Mouse (Mus musculus) splenic B cell, adult 2 months (primary cell): ENCODE data around the gene Krt26.
A peak's percentile ranks its signal among the peaks of the same experiment; 100 is the strongest.

Source experiments
- DNase-seq: peaks from one replicate; pipeline ENCODE4 v3.0.0-alpha.2; 2011; ENCODE audit warnings: low read depth, low spot score
- H3K27me3 ChIP-seq: 2 replicates; pipeline ENCODE4 v1.6.1; 2012; ENCODE audit warnings: mild to moderate bottlenecking, low read length, moderate library complexity, mixed read lengths; ENCODE audit not compliant: control insufficient read depth, poor library complexity, insufficient read depth, severe bottlenecking
- H3K36me3 ChIP-seq: 2 replicates; pipeline ENCODE4 v1.6.1; 2012; ENCODE audit warnings: mild to moderate bottlenecking, low read length, moderate library complexity, mixed read lengths; ENCODE audit not compliant: control insufficient read depth, poor library complexity, insufficient read depth, severe bottlenecking

Krt26 gene

DNA sequence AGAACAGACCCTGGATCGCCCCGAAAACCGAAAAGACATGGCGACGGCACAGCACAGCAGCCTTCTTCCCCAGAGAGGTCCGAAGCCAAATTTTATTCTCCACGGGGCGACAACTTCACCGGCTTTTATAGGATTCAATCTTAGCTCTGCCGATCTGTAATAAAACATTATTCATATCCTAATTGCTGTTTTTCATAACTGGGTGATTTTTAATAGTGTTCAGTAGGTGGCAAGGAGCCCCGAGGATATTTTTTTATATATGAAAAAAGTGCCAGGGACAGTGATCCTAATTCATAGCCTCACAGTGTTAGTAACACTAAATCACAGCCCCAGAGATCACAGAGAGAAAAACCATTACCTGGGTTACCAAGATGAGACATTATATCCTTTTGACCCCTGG is at the start of gene Krt26:
TSS of gene Krt26 (minus strand) at position 101 of the 400 bp plus-strand sequence.
- H3K27me3 ChIP-seq: no peaks in the 10 kb centered on the region
- H3K36me3 ChIP-seq: no peaks in the 10 kb centered on the region
- no peak for DNase-seq

DNA sequence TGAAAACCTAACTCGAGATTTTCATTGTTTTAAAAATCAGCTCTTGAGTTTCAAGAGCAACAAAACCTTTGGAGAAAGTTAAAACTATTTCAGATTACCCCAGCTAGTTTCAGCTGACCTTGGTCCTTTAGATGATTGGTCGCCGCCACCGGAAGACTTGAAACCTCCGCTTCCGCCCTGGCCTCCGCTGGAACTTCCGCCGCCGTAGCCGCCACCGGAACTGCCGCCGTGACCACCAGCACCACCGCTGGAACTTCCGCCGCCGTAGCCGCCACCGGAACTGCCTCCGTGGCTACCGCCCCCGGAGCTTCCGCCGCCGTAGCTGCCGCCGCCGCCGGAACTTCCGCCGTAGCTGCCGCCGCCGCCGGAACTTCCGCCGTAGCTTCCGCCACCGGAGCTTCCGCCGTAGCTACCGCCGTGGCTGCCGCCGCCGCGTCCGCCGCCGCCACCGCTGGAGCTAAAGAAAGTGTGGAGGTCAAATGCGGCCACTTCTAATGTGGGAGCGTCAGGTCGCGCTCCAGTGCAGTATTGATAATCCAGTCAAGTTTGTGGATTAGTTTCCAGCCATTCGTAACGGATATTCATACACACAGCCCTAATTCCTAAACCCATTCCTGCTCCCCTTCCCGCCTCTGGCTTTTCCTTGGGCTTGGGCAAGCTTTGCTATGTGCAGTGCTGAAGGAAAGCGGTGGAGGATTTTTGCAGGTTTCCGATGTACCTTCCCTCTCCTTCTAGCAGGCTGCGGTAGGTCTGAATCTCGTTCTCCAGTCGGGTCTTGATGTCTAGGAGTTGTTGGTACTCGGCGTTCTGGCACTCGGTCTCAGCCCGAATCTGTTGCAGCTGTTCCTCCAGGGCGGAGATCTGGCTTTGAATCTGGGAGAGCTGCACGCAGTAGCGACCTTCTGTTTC is 48.3 kb upstream of the Krt26 start:
- peak; percentile 84 for DNase-seq
- Histone ChIP-seq H3K36me3 (no peaks in the 10 kb centered on the region), H3K27me3 (no peaks in the 10 kb centered on the region; the same call in 1 of the 2 replicates)

DNA sequence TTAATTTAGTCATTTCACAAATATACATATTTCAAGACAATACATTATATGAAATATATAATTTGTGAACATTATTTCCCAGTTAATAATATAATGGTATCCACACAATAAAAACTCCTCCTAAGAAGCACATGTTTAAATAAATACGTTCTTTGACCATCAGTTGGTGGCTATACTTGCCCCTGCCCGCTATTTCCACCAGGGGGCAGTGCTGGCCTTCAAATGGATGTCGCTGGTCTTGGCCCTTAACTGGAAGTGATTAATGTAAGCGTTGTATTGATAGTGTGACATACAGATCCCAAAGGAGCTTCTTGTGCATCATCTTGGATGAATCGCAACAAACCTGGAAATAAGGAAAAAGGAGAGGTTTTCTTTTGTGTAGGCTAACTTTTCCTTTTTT is 41.8 kb upstream of the Krt26 start:
- no peaks in the 10 kb centered on the region for H3K36me3 ChIP-seq
- DNase-seq: peak; percentile 83
- H3K27me3 ChIP-seq: no peaks in the 10 kb centered on the region; the same call in 1 of the 2 replicates

DNA sequence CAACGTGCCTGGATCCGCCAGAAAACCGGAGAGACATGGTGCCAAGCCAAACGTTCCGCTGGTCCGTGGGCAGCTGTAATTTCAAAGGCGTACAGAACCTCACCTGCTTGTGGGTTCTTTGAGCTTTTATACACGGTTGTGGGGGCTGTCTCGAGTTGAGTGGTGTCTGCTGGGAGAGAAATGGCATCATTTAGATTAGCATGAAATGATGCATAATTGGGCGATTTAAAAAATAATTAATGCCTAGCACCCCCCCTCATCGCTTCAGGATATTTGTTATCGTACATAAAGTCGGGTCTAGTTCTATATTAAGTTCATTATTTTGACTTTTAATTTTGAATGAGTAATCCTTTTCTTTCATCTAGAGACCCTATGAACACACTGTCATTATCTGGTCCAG is 37.0 kb upstream of the Krt26 start, which contains the start of gene Krt28:
TSS of gene Krt28 (minus strand) at position 101 of the 400 bp plus-strand sequence.
- no peak for DNase-seq
- Histone ChIP-seq H3K27me3 (no peaks in the 10 kb centered on the region), H3K36me3 (no peaks in the 10 kb centered on the region)

DNA sequence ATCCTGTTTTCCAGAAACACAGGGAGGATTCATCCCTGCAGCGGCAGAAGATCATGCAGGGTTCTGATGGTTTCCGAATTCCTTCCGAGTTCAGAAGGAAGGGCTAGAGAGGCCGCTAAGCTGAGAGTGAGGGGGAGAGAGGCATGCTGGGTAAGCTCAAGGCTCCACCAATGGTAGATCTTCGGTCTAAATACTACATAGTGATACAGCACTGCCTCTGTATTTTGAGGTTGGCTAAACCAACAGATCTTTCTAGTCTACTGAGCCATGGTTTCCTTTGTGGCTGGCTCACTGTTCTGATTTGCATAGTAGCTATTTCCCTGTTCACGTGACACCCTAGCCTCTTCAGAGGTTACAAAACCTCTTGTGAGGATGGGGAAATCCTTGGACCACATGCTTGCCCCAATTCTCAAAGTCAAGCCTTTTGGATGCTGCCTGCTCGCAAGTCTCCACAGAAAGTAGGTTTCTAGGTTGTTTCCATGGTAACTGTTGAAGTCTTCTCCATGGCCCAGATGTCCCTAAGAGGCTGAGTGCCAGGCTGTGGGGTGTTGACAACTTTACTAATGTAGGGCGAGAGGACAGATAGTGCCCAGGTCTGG is 32.2 kb upstream of the Krt26 start:
- no peaks in the 10 kb centered on the region for H3K36me3 ChIP-seq
- peak; percentile 64 for DNase-seq
- H3K27me3 ChIP-seq: no peaks in the 10 kb centered on the region

DNA sequence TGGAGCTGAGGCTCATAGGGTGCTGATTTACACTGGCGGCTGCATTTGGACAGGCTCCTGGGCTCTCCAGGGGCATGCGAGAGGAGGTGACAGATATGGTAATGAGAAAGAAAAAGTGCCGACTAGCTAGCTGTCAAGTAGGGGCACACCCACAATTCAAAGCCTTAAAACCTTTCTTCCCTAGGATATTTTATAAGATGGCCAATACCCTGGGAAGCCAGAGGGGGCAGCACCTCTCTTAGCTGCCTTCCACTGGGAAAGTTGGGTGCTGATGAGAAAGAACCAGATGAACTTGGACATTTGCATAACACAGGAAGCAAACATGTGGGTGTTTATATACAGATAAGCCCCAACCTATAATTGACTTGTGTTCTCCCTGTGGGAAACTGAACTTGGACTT is 31.5 kb upstream of the Krt26 start:
- no peaks in the 10 kb centered on the region for H3K27me3 ChIP-seq
- DNase-seq: no peak
- H3K36me3 ChIP-seq: no peaks in the 10 kb centered on the region

DNA sequence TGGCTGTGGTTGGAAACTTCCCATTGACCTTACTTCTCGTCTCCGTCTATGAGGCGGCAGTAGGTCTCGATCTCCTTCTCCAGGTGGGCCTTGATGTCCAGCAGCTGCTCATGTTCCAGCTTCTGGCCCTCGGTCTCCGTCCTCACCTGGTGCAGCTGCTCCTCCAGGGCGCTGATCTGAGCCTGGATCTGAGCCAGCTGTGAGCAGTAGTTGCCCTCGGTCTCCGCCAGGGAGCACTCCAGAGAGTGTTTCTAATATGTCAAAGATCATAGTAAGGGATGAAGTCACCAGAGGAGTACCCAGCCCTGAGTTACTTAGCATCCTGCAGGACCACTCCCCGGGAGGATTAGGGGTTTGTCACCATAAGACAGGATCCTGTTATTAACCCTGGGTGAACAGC is 29.0 kb upstream of the Krt26 start:
- no peak for DNase-seq
- no peaks in the 10 kb centered on the region for H3K36me3 ChIP-seq

DNA sequence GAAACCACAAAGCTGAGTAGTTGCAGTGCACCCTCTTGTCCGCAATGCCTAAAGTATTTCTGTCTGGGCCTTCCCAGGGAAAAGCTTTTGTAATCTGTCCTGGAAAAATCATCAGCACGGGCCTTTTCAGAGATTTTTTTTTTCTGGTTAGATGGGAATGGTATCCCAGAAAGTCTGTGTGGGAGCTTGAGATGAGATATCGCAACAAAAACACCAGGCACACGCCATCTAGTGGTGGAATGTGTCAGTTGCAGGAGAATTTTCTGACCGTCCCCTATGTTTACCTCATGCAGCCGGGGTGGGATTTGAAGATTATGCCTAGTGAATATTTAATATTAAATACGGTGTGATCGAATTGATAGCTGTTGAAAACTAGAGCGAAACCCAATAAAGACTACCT is 26.6 kb upstream of the Krt26 start:
- peak; percentile 53 for DNase-seq

More for the DNA sequence above, 29.0 kb upstream of the Krt26 start:
- no peaks in the 10 kb centered on the region for H3K27me3 ChIP-seq

DNA sequence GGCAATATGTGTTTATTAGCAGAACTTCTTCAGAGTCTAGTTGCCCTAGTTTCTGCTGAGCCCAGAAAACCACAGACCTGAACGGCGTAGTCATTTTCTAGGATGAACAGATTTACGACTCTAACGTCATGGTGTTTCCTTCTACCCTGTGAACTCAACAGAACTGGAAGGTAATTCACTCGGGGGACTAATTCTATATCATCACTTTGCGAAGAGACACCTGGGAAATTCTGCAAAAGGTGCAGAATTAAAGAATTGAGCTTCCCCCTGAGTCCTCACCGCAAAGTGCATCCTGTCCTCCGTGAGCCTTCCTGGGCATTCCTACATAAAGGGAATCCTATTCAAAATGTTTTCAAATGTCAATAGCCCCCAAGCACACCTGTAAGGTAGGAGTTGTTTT is 23.7 kb upstream of the Krt26 start:
- Histone ChIP-seq H3K36me3 (no peaks in the 10 kb centered on the region), H3K27me3 (no peaks in the 10 kb centered on the region)
- no peak for DNase-seq

More for the DNA sequence above, 26.6 kb upstream of the Krt26 start:
- Histone ChIP-seq H3K36me3 (no peaks in the 10 kb centered on the region), H3K27me3 (no peaks in the 10 kb centered on the region)

DNA sequence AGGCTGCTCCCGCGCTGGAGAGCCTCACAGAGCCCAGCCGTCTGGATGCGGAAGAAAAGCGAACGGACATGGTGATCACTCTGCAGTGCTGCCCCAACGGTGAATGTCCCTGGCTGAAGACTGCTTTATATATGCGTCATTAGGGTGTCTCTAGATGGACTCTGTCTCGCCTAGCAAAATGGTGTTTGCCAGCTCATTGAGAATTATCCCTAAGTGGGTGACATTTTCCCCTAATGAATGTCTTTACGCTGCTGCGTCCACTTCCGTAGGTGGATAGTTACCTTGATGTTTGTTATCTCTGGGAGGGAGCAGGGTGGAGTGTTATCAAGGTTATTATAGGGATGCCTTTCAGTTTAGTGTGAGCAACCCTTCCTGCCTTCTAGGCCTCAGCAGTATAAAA is 13.2 kb upstream of the Krt26 start, which contains the start of gene Krt27:
TSS of gene Krt27 (minus strand) at position 101 of the 400 bp plus-strand sequence.
- no peak for DNase-seq
- Histone ChIP-seq H3K27me3 (no peaks in the 10 kb centered on the region), H3K36me3 (no peaks in the 10 kb centered on the region)

DNA sequence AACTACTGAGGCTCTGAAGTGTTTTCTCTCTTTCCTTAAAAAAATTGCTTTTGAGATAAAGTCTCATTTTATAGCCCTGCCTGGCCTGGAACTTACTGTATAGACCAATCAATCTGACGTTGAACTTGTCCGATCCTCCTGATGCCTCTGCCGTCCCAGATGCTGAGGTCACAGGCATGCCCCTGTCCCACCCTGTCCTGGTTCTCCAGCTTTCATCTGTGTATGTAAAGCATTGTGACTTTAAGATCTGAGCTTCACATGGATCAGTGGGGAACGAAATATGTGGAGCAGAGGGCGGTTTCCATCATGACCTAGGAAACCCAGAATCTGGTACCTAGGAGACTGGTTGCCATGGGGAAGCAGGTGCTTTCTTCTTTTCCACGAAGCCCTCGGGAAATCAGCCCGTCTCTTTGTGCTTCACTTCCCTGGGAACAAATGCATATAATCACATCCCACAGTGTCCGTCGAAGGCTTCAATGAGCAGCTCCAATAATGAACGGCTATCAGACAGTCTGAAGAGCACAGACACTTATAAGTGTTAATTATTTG is 1.6 kb upstream of the Krt26 start:
- no peaks in the 10 kb centered on the region for H3K36me3 ChIP-seq
- no peak for DNase-seq
- no peaks in the 10 kb centered on the region for H3K27me3 ChIP-seq

DNA sequence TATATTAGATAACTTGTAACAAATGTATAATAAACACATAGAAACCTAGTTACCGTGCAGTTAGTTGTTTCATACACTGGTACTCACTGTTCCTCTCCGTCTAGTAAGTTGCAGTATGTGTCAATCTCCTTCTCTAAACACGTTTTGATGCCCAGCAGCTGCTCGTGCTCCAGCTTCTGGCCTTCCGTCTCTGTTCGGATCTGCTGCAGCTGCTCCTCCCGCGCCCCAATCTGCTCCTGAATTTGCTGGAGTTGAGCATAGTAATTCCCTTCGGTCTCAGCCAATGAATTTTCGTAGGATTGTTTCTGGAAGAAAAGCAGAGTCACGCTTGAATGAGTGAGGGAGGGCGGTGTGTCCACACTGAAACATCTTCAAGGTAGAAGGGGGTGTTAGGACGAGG is 4.3 kb downstream of the Krt26 start:
- H3K36me3 ChIP-seq: no peaks in the 10 kb centered on the region
- DNase-seq: no peak
- no peaks in the 10 kb centered on the region for H3K27me3 ChIP-seq

DNA sequence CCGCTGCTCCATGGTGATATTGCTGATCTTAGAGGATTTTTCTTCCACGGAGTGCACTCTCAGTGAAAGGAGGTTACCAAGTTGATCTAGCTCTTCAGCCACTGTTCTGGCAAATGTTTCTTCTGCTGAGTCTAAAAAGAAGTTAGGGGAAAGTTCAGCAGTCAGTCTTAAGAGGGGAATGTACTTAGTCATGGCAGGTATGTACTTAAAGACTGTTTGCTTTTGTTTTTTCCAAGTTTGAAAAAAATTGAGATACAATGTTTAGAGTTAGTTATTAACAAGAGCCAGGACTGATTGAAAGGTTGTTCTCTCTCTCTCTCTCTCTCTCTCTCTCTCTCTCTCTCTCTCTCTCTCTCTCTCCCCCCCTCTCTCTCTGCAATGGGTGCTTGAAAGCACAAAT is 8.1 kb downstream of the Krt26 start:
- no peaks in the 10 kb centered on the region for H3K27me3 ChIP-seq
- no peak for DNase-seq
- H3K36me3 ChIP-seq: no peaks in the 10 kb centered on the region

DNA sequence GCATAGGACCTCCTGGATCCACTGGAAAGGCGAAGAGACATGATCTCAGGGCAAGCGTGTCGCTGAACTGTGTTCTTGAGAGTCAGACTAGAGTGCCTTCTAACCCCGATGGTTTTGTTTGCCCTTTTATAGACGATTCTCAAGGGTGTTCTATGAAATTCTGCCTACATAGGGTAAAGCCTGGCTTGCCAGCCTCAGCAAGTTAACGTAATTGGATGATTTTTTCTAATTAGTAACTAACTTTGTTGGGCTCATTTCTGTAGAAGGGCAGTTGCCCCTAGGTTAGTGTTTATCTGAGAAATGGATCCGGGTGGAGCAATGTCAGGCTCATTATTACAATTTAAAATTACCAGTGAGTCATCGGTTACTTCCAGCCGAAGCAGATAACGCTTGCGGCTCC is 14.9 kb downstream of the Krt26 start, which contains the start of gene Krt25:
TSS of gene Krt25 (minus strand) at position 101 of the 400 bp plus-strand sequence.
- H3K36me3 ChIP-seq: no peaks in the 10 kb centered on the region
- no peaks in the 10 kb centered on the region; the same call in none of the 2 replicates for H3K27me3 ChIP-seq
- DNase-seq: no peak

DNA sequence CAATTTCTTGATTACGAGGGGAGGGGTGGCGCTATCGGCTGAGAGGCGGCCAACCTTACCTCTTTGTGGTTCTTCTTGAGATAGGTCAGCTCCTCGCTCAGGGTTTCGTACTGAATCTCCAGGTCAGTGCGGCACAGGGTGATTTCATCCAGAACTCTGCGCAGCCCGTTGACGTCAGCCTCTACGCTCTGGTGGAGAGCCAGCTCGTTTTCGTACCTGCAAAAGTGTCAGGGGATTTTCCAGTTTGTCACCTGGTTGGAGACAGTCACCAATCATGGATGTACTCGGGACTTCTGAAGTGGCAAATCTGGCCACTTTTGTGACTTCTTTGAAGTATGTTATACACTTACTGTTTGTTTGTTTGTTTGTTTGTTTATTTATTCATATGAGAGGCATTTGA is 16.7 kb downstream of the Krt26 start:
- Histone ChIP-seq H3K36me3 (no peaks in the 10 kb centered on the region), H3K27me3 (no peaks in the 10 kb centered on the region; the same call in none of the 2 replicates)
- no peak for DNase-seq
